Mouse (Mus musculus): ENCODE data around the gene Zbtb17.
A peak's percentile ranks its signal among the peaks of the same experiment; 100 is the strongest.

Gene Zbtb17

GRCm38 (mm10) chr4:141456193-141456938 is 11.9 kb downstream of the Zbtb17 start:
- no peak for ATAC-seq (ENCODE audit: insufficient number of reproducible peaks, low FRiP score, low TSS enrichment)

- ATAC-seq (ENCODE audit: insufficient number of reproducible peaks, low FRiP score, low TSS enrichment), result no peak
Observed at GRCm38 (mm10) chr4:141458236-141458635, 13.8 kb downstream of the Zbtb17 start.

GRCm38 (mm10) chr4:141458888-141459287 is 14.4 kb downstream of the Zbtb17 start:
- ATAC-seq (ENCODE audit: insufficient number of reproducible peaks, low FRiP score, low TSS enrichment), result no peak

- ATAC-seq (ENCODE audit: insufficient number of reproducible peaks, low FRiP score, low TSS enrichment), result no peak
Observed at GRCm38 (mm10) chr4:141459766-141460165, 15.3 kb downstream of the Zbtb17 start.

GRCm38 (mm10) chr4:141460481-141460880 is 16.0 kb downstream of the Zbtb17 start:
- no peak for ATAC-seq (ENCODE audit: insufficient number of reproducible peaks, low FRiP score, low TSS enrichment)

- ATAC-seq (ENCODE audit: insufficient number of reproducible peaks, low FRiP score, low TSS enrichment), result no peak
Observed at GRCm38 (mm10) chr4:141461088-141461487, 16.6 kb downstream of the Zbtb17 start.

- no peak for ATAC-seq (ENCODE audit: insufficient number of reproducible peaks, low FRiP score, low TSS enrichment)
Observed at GRCm38 (mm10) chr4:141461576-141461975, 17.1 kb downstream of the Zbtb17 start.

- ATAC-seq (ENCODE audit: insufficient number of reproducible peaks, low FRiP score, low TSS enrichment), result no peak
Observed at GRCm38 (mm10) chr4:141463472-141463871, 19.0 kb downstream of the Zbtb17 start.

- ATAC-seq (ENCODE audit: insufficient number of reproducible peaks, low FRiP score, low TSS enrichment), result no peak
Observed at GRCm38 (mm10) chr4:141464722-141465121, 20.3 kb downstream of the Zbtb17 start.

GRCm38 (mm10) chr4:141465512-141466288 is 21.2 kb downstream of the Zbtb17 start:
- ATAC-seq (ENCODE audit: insufficient number of reproducible peaks, low FRiP score, low TSS enrichment), result no peak

- no peak for ATAC-seq (ENCODE audit: insufficient number of reproducible peaks, low FRiP score, low TSS enrichment)
Observed at GRCm38 (mm10) chr4:141466289-141466795, 21.9 kb downstream of the Zbtb17 start.

- no peak for ATAC-seq (ENCODE audit: insufficient number of reproducible peaks, low FRiP score, low TSS enrichment)
Observed at GRCm38 (mm10) chr4:141466844-141467580, 22.6 kb downstream of the Zbtb17 start.

- ATAC-seq (ENCODE audit: insufficient number of reproducible peaks, low FRiP score, low TSS enrichment), result no peak
Observed at GRCm38 (mm10) chr4:141467581-141467927, 23.1 kb downstream of the Zbtb17 start.

GRCm38 (mm10) chr4:141468576-141468975 is 24.1 kb downstream of the Zbtb17 start:
- peak; percentile 22; the same call in 1 of the 2 replicates for ATAC-seq (ENCODE audit: insufficient number of reproducible peaks, low FRiP score, low TSS enrichment)

GRCm38 (mm10) chr4:141469343-141469742 is 24.9 kb downstream of the Zbtb17 start:
- no peak for ATAC-seq (ENCODE audit: insufficient number of reproducible peaks, low FRiP score, low TSS enrichment)

- no peak for ATAC-seq (ENCODE audit: insufficient number of reproducible peaks, low FRiP score, low TSS enrichment)
Observed at GRCm38 (mm10) chr4:141471491-141471890, 27.0 kb downstream of the Zbtb17 start.

GRCm38 (mm10) chr4:141472641-141473321 is 28.3 kb downstream of the Zbtb17 start:
- no peak for ATAC-seq (ENCODE audit: insufficient number of reproducible peaks, low FRiP score, low TSS enrichment)

- ATAC-seq (ENCODE audit: insufficient number of reproducible peaks, low FRiP score, low TSS enrichment), result no peak
Observed at GRCm38 (mm10) chr4:141474431-141474830, 30.0 kb downstream of the Zbtb17 start.

- peak; percentile 46; the same call in 1 of the 2 replicates for ATAC-seq (ENCODE audit: insufficient number of reproducible peaks, low FRiP score, low TSS enrichment)
Observed at GRCm38 (mm10) chr4:141477681-141478102, 33.2 kb downstream of the Zbtb17 start.

- no peak for ATAC-seq (ENCODE audit: insufficient number of reproducible peaks, low FRiP score, low TSS enrichment)
Observed at GRCm38 (mm10) chr4:141478225-141478624, 33.8 kb downstream of the Zbtb17 start.

All from cerebellum, adult (tissue).